Mouse (Mus musculus) liver, adult 2 months (tissue): ENCODE results near the gene Kcnj1. TPM values are rescaled to one million over a fixed set of nuclear protein-coding genes. Genes with fewer than 3 reads are reported as not detected.
A peak's percentile ranks its signal among the peaks of the same experiment; 100 is the strongest.

Source experiments
- DNase-seq: peaks from one replicate; pipeline ENCODE4 v3.0.0-alpha.2; 2011; ENCODE audit warnings: low read depth, low spot score; ENCODE audit errors: extremely low read depth
- H3K27ac ChIP-seq: fragments of 200-500 bp; replicated peaks from 2 replicates; pipeline ENCODE4 v1.5.1; 2012; ENCODE audit warnings: low read depth, mild to moderate bottlenecking, control low read depth, inconsistent platforms, low read length; ENCODE audit not compliant: insufficient read depth
- H3K27me3 ChIP-seq: fragments of 200-500 bp; 2 replicates; pipeline ENCODE4 v1.6.1; 2012; ENCODE audit warnings: mild to moderate bottlenecking, moderate library complexity, low read length, inconsistent platforms; ENCODE audit not compliant: control insufficient read depth, insufficient read depth
- H3K36me3 ChIP-seq: fragments of 200-500 bp; 2 replicates; pipeline ENCODE4 v1.6.1; 2012; ENCODE audit warnings: low read length, inconsistent platforms; ENCODE audit not compliant: control insufficient read depth, insufficient read depth
- H3K4me1 ChIP-seq: fragments of 200-500 bp; 2 replicates; pipeline ENCODE4 v1.6.1; 2011; ENCODE audit warnings: low read length; ENCODE audit not compliant: control insufficient read depth, insufficient read depth
- H3K4me3 ChIP-seq: fragments of 200-500 bp; 2 replicates; pipeline ENCODE4 v1.5.1; 2011; ENCODE audit warnings: low read depth, mild to moderate bottlenecking, control low read depth, low read length, moderate library complexity; ENCODE audit not compliant: insufficient read depth
- H3K79me2 ChIP-seq: fragments of 200-500 bp; 2 replicates; pipeline ENCODE4 v1.6.1; 2012; ENCODE audit warnings: inconsistent platforms, mild to moderate bottlenecking, low read length, moderate library complexity; ENCODE audit not compliant: control insufficient read depth, insufficient read depth
- H3K9ac ChIP-seq: fragments of 200-500 bp; 2 replicates; pipeline ENCODE4 v1.6.1; 2012; ENCODE audit warnings: low read depth, mild to moderate bottlenecking, control low read depth, inconsistent platforms, low read length
- CTCF ChIP-seq: fragments of 200-500 bp; IDR thresholded peaks from 2 replicates; pipeline ENCODE4 v1.5.1; 2011; ENCODE audit warnings: low read depth, low read length, control low read depth
- POLR2A ChIP-seq: fragments of 200-500 bp; IDR thresholded peaks from 2 replicates; pipeline ENCODE4 v1.6.1; 2011; ENCODE audit warnings: low read length, control low read depth; ENCODE audit not compliant: insufficient read depth; ENCODE audit errors: extremely low read depth
- WGBS: fragments of 180-500 bp; shearing (Covaris S2); methylation state at CpG from one replicate; pipeline ENCODE4 v1.1.7; 2018; 5-methylcytosine and 5-hydroxymethylcytosine counted together
- polyA plus RNA-seq: library from polyadenylated mRNA; depleted of rRNA; stranded (reverse); fragments of >200 nt; gene quantifications from 2 replicates; pipeline ENCODE4 v1.2.3, GENCODE M21; 2012
- total RNA-seq: library from RNA; depleted of rRNA; stranded (reverse); fragments of >200 nt; gene quantifications from 2 replicates; pipeline ENCODE4 v1.2.3, GENCODE M21; 2014

Gene Kcnj1
- total and polyA plus RNA-seq, 2 experiments: not detected

- no peak overlapping the region for H3K4me3 ChIP-seq
- no peaks in the 10 kb centered on the region for H3K4me1 ChIP-seq
- DNase-seq: no peak
- H3K36me3 ChIP-seq: no peaks in the 10 kb centered on the region; the same call in 1 of the 2 replicates
- no peak overlapping the region for H3K27ac ChIP-seq
- no peaks in the 10 kb centered on the region for H3K27me3 ChIP-seq
- no peaks in the 10 kb centered on the region for H3K79me2 ChIP-seq
- TF ChIP-seq POLR2A: no peak
- no peak for TF ChIP-seq CTCF
- no peak overlapping the region for H3K9ac ChIP-seq
These were observed 48.4 kb downstream of the Kcnj1 start for GRCm38 (mm10) chr9:32420711-32421110.

- no peak for TF ChIP-seq POLR2A
- no peak for TF ChIP-seq CTCF
- Histone ChIP-seq H3K27ac (no peak overlapping the region), H3K9ac (no peak overlapping the region), H3K27me3 (no peaks in the 10 kb centered on the region), H3K4me3 (no peak overlapping the region), H3K79me2 (no peaks in the 10 kb centered on the region), H3K4me1 (no peaks in the 10 kb centered on the region), H3K36me3 (peaks cover 3% of the 10 kb centered on the region; the same call in 1 of the 2 replicates)
- DNase-seq: no peak
- 89% methylated on average over 7 of the region's 7 CpGs for WGBS
These were observed 53.0 kb downstream of the Kcnj1 start for GRCm38 (mm10) chr9:32425321-32425720.

- no peaks in the 10 kb centered on the region for H3K27me3 ChIP-seq
- no peak overlapping the region for H3K27ac ChIP-seq
- 0 out of 2 replicates have a peak, but pooled peaks cover 1% of the 10 kb centered on the region for H3K36me3 ChIP-seq
- DNase-seq: peak; percentile 3
- no peaks in the 10 kb centered on the region for H3K4me1 ChIP-seq
- no peak for TF ChIP-seq CTCF
- no peak for TF ChIP-seq POLR2A
- H3K79me2 ChIP-seq: no peaks in the 10 kb centered on the region
- H3K9ac ChIP-seq: no peak overlapping the region
- no peak overlapping the region for H3K4me3 ChIP-seq
- 76% methylated on average over 3 of the region's 3 CpGs for WGBS
These were observed 58.8 kb downstream of the Kcnj1 start for GRCm38 (mm10) chr9:32431061-32431460.

- no peak for TF ChIP-seq POLR2A
- TF ChIP-seq CTCF: no peak
- Histone ChIP-seq H3K36me3 (no peaks in the 10 kb centered on the region), H3K4me3 (no peak overlapping the region), H3K9ac (no peak overlapping the region), H3K27ac (no peak overlapping the region), H3K79me2 (no peaks in the 10 kb centered on the region), H3K27me3 (no peaks in the 10 kb centered on the region), H3K4me1 (no peaks in the 10 kb centered on the region)
- DNase-seq: no peak
- 87% methylated on average over 19 of the region's 19 CpGs for WGBS
These were observed 62.2 kb downstream of the Kcnj1 start for GRCm38 (mm10) chr9:32434241-32435213.

GRCm38 (mm10) chr9:32443115-32443514 is 70.8 kb downstream of the Kcnj1 start:
- 83% methylated on average over 3 of the region's 3 CpGs for WGBS
- Histone ChIP-seq H3K4me1 (no peaks in the 10 kb centered on the region), H3K4me3 (no peak overlapping the region), H3K27ac (no peak overlapping the region), H3K27me3 (no peaks in the 10 kb centered on the region), H3K79me2 (no peaks in the 10 kb centered on the region), H3K9ac (no peak overlapping the region), H3K36me3 (no peaks in the 10 kb centered on the region)
- TF ChIP-seq POLR2A (no peak), CTCF (no peak)
- DNase-seq: no peak

GRCm38 (mm10) chr9:32443817-32444216 is 71.5 kb downstream of the Kcnj1 start:
- no peaks in the 10 kb centered on the region for H3K36me3 ChIP-seq
- 79% methylated on average over 6 of the region's 6 CpGs for WGBS
- H3K9ac ChIP-seq: no peak overlapping the region
- H3K4me3 ChIP-seq: no peak overlapping the region
- no peak overlapping the region for H3K27ac ChIP-seq
- no peak for DNase-seq
- H3K79me2 ChIP-seq: no peaks in the 10 kb centered on the region
- H3K27me3 ChIP-seq: no peaks in the 10 kb centered on the region
- H3K4me1 ChIP-seq: no peaks in the 10 kb centered on the region
- TF ChIP-seq POLR2A (no peak), CTCF (no peak)
